Mouse (Mus musculus) cerebellum, adult (tissue): Measurements from ENCODE around the gene Kmt2d.
"Not testable (repeated sequence)": the region's sequence is repeated elsewhere in the genome, so short reads cannot be mapped to it uniquely, and the experiment has no call there.

Experiments used
- ATAC-seq: cut with Nextera tagmentation; 2 replicates; pipeline ENCODE4 v1.9.2; 2017; ENCODE audit warnings: mild to moderate bottlenecking, moderate library complexity, mixed read lengths; ENCODE audit not compliant: insufficient number of reproducible peaks, low FRiP score, low TSS enrichment

Kmt2d gene

DNA sequence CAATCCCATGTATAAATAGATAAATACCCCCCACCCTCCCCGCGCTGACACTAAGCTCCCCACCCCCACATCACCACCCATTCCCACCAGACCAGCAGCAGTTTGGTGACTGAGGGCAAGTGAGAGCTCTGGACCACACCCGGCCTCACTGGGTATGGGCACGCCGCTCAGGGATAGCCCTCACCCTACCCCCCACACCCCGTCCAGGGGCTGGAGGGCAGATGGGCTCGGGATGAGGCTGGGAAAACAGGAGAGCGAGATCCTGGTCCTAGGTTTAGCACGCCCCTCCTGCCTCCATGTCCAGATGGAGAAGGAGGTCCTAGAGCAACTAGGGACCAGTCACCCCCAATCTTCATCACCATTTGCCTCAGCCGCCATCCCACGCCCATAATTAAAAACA lies 37.7 kb downstream of the Kmt2d start:
- ATAC-seq = no peak

- no peak for ATAC-seq
These were observed 38.6 kb downstream of the Kmt2d start for GRCm38 (mm10) chr15:98832161-98833058.

DNA sequence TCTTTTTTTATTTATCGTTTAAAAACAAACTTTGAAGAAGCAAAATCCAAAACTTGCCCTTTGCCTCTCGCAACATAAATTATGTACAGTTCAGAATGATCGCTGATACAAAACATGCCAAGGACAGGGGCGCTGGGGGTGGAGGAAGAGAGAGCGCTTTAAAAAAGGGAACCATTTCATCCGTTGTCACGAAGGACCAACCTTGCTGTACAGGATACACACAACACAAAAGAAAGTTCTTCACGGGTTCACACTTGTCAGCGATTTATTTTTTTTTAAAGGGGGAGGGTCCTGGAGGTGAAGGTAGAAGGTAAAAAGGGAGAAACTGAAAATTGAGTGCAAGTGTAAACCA lies 39.3 kb downstream of the Kmt2d start:
- ATAC-seq = no peak

- peak; percentile 88 for ATAC-seq
These were observed 40.0 kb downstream of the Kmt2d start, which contains the start of gene Prkag1 for GRCm38 (mm10) chr15:98830736-98831683. TSS of gene Prkag1 (minus strand) at chr15:98831521.

GRCm38 (mm10) chr15:98827611-98828011 lies 43.4 kb downstream of the Kmt2d start:
- ATAC-seq = no peak

DNA sequence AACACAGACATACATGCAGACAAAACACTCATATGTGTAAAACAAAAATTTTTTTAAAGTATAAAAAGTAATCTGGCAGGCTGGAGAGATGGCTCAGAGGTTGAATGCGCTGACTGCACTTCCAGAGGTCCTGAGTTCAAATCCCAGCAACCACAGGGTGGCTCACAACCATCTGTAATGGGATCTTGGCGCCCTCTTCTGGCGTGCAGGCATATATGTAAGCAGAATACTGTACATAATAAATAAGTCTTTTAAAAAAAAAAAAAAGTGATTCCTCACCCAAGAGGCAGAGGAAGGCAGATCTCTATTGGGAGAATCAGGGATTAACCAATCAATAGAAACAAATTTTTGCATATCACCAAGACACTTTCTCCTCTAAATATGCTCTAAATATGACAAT lies 47.6 kb downstream of the Kmt2d start:
- no peak for ATAC-seq

DNA sequence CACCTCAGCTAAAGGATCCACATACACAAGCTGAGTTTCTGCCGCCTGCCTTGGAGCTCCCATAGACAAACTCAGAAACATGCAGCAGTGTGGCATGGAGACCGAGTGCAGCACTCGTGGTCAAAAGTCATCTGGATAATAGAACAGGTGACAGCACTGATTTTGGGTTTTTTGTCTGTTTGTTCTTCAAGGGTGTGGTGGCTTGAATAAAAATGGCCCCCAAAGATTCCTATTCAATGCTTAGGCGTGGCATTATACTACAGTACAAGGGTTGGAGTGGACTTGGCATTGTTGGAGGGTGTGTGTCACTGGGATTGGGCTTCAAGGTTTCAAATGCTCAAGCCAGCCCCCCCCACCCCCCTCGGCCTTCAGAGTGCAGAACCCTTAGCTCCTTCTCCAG lies 48.9 kb downstream of the Kmt2d start:
- no peak for ATAC-seq

DNA sequence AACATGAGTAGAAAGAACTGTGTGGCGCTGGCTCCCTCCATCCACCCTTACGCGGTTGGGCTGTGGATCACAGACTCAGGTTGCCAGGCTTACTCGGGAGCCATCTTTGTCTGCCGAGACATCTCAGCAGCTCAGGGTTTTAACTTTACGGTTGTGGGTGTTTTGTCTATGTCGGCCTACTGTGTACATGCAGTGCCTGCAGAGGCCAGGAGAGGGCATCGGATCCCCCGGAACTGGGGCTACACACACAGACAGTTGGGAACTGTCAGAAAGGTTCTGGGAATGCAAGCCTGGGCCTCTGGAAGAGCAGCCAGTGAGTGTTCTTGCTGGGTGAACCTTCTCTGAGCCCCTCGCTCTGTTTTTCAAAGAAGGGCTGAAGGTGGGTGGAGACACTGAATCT lies 49.6 kb downstream of the Kmt2d start:
- no peak for ATAC-seq

DNA sequence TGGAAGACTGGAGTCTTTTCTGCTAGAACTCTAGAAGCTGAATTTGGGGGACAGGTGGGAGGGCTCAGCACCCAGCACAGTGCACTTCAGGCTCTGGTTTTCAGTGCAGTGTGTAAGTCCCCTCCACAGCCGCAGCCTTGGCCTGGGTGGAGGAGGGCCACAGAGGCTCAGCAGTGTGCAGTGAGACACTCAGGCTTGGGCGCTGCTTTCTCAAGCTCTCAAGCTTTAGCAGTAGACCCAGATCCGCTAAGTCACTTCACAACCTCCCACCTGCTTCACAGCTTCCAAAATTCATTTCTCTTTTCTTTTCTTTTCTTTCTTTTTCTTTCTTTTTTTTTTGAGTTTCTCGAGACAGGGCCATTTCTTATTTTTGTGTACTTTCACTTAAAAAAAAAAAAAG lies 50.1 kb downstream of the Kmt2d start:
- ATAC-seq = no peak

- ATAC-seq = no peak
These were observed 52.8 kb downstream of the Kmt2d start for GRCm38 (mm10) chr15:98818171-98818570.

- ATAC-seq = no peak
These were observed 58.1 kb downstream of the Kmt2d start for GRCm38 (mm10) chr15:98812741-98813424.

GRCm38 (mm10) chr15:98810212-98810611 lies 60.8 kb downstream of the Kmt2d start:
- not testable (repeated sequence) for ATAC-seq

- no peak for ATAC-seq
These were observed 61.6 kb downstream of the Kmt2d start, which contains the start of gene Ddn for GRCm38 (mm10) chr15:98809390-98809789. TSS of gene Ddn (minus strand) at chr15:98809490.

DNA sequence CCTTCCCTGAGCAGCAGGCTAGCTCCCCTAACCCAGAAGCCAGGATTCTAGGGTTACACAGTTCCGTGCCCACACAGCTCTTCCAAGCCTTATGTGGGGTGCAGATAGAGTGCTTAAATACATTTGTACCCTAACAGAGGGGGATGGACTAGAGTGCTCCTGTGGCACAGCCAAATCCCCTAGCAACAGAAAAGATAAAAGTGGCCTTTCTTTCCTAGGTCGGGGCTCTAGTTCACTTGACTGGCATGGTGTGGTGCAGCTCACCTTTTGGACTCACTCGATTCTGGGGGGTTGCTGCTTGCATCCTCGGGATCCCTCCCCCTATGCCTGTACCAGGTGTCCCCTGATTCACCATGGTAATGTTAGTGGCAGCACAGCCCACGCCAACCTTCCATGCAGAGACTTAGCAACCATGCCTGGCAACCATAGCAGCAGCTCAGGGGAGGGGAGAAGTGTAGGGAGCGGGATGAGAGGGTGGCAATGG lies 62.3 kb downstream of the Kmt2d start:
- ATAC-seq = no peak

DNA sequence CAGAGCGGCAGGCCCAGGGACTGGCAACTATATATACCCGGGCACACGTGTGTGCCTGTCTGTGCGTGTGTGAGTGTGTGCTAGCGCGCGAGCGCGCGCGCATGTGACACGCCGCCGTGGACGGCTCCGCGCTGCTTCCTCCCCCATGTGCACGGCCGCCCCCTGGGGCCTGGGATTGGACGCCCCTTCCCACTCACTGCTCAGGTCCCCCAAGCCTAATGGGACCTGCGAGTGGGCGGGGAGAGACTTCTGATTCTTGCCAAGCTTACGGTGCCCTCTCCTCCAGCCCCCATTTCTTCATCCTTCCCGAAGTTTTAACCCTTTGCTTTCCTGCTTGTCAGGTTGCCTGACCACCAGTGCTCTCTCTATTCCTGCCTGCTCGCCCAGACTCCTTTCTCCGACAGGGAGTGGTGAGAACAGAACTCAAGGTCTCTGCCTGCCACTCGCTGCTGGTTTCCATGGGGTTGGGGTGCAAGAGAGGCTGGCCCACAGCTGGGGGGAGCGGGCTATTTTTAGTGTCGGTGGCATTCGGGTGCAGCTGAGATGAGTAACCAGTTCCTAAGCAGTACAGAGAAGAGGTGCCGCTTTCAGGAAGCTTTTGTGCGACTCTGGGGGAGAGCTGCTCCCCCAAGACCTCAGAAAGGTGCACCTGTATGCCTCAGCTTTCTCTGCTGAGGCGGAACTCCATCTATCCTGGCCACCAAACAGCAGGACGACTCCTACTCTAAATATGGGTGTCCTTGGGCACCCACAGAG lies 62.9 kb downstream of the Kmt2d start:
- ATAC-seq = no peak

DNA sequence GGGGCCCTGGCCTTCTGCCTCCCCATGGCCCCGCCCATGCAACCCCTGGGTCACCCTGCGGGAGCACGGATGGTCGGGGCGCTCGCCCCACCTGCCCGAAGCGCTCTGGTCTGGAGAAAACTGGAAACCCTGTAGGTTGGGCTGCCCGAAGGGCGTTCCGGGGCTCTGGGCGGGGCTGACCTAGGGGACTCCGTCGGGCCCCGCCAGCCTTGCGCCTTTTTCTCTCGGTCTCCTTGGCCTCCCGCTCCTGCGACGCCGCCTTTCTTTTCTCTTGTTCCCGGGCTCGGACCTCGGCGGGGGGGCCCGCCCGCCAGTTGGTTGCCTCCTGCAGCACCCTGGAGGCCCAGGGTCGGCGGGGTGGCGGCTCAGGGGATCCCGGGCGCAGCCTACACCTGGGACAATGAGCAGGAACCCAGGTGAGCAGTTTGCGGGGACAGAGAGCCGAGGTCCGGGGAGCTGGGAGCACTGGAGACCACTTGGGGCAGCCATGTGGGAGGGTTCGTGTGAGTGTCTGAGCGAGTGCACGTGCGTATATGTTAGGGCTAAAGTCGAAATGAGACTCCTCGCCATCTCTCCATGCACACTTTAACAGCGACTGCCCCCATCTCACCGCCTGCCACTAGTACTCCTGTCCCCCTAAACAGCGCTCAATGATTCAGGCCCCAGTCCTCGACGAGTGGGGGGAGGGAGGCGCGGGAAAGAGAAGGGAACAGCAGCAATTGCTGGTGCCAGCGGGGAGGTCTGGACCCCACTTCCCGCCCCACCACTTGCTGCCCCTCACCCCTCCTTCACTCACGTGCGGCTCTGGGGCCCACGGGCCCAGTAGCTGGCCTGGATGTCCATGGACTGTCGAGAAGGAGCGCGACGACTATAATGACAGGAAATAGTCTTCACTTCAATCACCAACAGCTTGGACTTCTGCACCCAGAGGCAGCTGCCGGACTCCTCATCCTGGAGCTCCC lies 63.9 kb downstream of the Kmt2d start:
- ATAC-seq = no peak

DNA sequence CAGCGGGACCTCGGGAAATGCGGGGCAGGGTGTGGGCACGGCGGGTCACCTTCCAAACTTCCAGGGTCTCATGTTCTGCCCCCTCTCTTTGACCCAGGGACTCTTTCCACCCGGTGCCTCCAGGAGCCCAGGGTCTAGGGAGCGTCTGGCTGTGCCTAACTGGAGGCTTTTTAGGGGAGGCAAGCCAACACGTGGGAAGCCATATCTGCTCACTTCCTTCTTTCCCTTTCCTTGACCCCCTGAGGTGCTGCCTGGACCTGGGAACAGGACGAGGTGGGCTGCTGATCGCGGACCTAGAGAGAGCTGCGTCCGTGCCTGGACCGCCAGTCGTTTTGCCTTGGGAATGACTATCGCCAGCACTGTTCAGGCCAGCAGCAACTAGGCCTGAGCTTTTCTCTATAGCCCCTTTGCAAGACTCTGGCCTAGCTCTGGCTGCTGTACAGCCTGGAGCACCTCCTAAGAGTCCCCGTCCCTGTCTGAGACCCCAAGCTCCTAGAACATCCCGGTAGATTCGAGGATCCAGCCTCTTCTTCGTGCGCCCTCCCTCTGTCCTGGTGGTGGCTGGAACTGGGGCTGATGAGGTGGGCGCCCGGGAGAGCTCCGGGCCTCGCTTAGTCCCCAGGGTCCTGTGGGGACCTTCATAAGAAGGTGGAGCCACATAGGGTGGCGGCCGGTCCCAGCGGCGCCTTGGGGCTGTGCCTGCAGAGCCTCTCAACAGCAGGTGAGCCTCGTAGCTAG lies 64.8 kb downstream of the Kmt2d start:
- no peak for ATAC-seq
